Mouse (Mus musculus): Measurements from ENCODE around the gene Scfd2.

GRCm38 (mm10) chr5:74286301-74286700 is 245.3 kb downstream of the Scfd2 start:
- TF ChIP-seq TAL1 (IDR thresholded peaks at IDR 0.05; ENCODE audit: low read length) (no peak), GATA1 (IDR thresholded peaks at IDR 0.05; ENCODE audit: low read length) (no peak)

Data from erythroblast, embryonic 14.5 days (primary cell).